Mouse (Mus musculus) gastrocnemius, postnatal 36 days (tissue): ENCODE measurements around the gene Prph2. TPM values are rescaled to one million over a fixed set of nuclear protein-coding genes. Genes with fewer than 3 reads are reported as not detected.

ENCODE experiments used
- DNase-seq, 2 experiments: peaks; one replicate each; pipeline ENCODE4 v3.0.0; 2022
- intact Hi-C: fragments of 180-260 bp; cut with DNase I; formaldehyde crosslinking; loops from one replicate; pipeline ENCODE4 v1.15.1; 2025
- total RNA-seq, 2 experiments: library from RNA; stranded (reverse); gene quantifications; 2 replicates each; pipeline ENCODE4 v1.2.3; 2021

Prph2 gene
- total RNA-seq, 2 experiments from 2014 or later: not detected

- intact Hi-C loops: loop anchor here (5.0 kb wide), 1 partner anchor 38 kb away; no protein-coding TSS in a partner anchor
- peak; percentile 91 to 94 for DNase-seq
Observed at GRCm38 (mm10) chr17:46890116-46890815, 20.0 kb upstream of the Prph2 start, which contains the start of gene Tbcc. Gene Tbcc (plus strand): TSS chr17:46890684.

GRCm38 (mm10) chr17:46890843-46891594, 19.2 kb upstream of the Prph2 start:
- intact Hi-C loops: loop anchor here (5.0 kb wide), 1 partner anchor 39 kb away; no protein-coding TSS in a partner anchor
- peak; percentile 12 to 51 for DNase-seq

- DNase-seq: no peak
- intact Hi-C loops: no loop called here
Observed at GRCm38 (mm10) chr17:46895426-46895825, 14.8 kb upstream of the Prph2 start.

- DNase-seq: peak in 1 of 2 experiments; percentile 14
- intact Hi-C loops: no loop called here
Observed at GRCm38 (mm10) chr17:46897221-46897950, 12.9 kb upstream of the Prph2 start.

DNA sequence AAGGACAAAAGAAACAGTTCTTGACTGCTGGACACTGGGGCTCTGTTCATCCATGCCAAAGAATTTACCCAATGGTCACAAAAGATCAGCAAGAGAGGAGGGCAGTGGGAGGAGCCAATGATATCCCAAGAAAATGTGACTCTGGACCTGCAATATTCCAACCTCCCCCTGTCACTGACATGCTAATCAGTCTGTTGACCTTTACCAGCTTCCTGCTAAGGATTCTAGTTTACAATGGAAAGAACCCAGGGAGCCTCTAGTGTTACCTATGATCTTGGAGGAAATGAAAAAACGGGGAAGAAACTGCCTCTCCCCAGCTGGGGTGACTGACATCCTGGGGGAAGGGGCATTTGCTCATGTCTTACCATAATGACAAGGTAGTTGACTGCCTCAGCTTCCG, 9.3 kb upstream of the Prph2 start:
- DNase-seq: no peak
- intact Hi-C loops: no loop called here

DNA sequence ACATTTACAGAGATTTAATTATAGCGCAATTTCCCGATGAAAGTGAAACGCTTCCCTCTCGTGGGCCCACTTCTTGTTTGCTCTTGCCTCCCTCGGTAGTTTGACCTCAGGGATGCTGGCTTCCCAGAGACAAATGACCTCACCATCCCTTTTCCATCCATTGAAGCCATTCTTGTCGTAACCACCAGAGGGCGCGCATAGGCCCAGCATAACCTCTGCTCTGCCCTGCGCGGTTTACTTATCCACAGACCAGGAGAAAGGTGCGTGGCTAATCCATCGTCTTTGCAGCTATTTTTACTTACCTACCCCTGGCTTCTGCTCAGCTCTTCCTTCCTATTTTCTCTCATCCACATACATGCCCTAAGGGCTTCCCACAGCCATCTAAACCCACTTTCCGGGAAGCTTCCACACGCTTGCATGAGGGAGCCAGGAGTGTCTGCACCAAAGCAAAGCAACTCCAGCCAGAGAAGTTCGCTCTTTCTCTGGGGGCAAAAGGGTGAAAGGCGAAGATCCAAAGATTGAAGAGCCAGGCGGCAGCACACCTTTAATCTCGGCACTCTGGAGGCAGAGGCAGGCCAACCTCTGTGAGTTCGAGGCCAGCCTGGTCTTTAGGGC, 6.3 kb upstream of the Prph2 start:
- intact Hi-C loops: no loop called here
- DNase-seq: peak; percentile 57 to 71

DNA sequence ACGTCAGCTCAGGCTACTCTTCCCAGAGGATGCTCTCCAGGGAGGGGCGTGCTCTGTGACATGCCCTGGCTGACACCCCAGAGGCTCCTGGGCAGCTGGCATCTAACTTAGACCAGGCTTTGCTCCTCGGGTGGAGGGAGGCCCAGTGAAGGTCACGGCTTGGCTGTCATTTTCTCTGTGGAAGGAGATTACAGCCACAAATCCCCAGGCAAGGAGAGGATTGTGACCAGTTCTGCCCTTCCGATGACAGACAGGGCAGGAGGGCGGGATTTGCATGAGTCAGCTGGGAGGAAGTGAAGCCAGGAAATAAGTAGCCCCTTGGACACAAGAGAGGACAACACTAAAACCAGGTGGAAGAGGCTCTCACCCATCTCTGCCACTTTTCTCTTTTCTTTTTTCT, 2.1 kb downstream of the Prph2 start:
- no peak for DNase-seq
- intact Hi-C loops: no loop called here

GRCm38 (mm10) chr17:46915129-46915528, 4.9 kb downstream of the Prph2 start:
- no peak for DNase-seq
- intact Hi-C loops: loop anchor here (5.0 kb wide), 1 partner anchor 117 kb away; no protein-coding TSS in a partner anchor

- intact Hi-C loops: loop anchor here (5.0 kb wide), 1 partner anchor 113 kb away; no protein-coding TSS in a partner anchor
- no peak for DNase-seq
Observed at GRCm38 (mm10) chr17:46918951-46919350, 8.7 kb downstream of the Prph2 start.

DNA sequence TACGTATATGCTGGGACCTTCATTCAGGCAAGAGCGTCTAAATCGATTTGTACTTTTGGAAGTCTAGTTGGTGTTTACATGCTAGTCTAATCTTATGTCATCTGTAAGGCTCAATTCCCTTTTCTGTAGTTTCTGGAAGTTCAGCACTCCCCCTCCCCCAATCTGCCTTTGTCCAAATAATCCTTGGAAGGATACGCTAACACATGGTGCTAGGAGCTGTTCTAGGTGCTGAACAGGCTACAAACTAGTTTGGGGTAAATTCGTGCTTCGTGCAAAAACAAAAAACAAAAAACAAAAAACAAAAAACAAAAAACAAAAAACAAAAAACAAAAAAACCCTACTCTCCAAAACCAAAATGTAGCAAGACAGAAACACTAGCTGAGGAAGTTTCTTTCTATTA, 10.6 kb downstream of the Prph2 start:
- DNase-seq: no peak
- intact Hi-C loops: no loop called here

DNA sequence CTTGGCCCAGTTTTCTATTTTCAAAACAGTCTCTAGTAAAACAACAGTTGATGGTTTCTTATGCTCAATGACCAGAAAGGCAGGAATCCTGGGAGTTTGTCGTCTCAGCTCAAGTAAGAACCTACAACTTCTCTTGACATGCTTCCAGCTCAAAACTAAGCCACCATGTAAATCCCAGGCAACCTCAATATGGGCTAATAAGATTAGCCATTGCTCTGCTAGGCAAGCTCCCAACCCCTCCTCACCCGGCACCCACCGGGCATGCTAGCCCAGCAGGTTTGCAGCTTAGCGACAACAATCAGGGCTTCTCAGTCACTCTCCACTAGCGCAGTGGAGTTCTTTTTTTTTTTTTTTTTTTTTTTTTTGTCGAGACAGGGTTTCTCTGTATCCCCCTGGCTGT, 15.9 kb downstream of the Prph2 start:
- DNase-seq: no peak
- intact Hi-C loops: no loop called here

GRCm38 (mm10) chr17:46926941-46927340, 16.7 kb downstream of the Prph2 start:
- intact Hi-C loops: no loop called here

GRCm38 (mm10) chr17:46927781-46928180, 17.5 kb downstream of the Prph2 start:
- DNase-seq: no peak
- intact Hi-C loops: no loop called here

More at GRCm38 (mm10) chr17:46926941-46927340, 16.7 kb downstream of the Prph2 start:
- DNase-seq: no peak

DNA sequence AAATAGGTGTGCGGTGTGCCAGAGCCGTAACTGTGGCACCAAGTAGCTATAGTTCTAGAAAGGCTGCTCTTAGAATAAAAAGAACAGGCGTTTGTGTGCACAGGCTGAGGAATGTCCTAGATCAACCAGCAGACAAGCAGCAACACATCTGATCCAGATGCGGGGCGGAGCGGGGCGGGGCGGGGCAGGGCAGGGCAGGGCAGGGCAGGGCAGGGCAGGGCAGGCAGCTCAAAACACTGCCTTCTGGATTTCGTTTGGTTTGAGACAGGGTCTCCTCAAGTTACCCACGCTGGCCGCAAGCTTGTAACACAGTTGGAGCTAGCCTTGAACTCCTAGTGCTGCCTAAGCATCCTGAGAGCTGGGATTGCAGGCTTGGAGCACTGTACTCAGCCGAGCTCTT, 19.0 kb downstream of the Prph2 start:
- DNase-seq: no peak
- intact Hi-C loops: no loop called here

GRCm38 (mm10) chr17:46929897-46930296, 19.6 kb downstream of the Prph2 start:
- DNase-seq: no peak
- intact Hi-C loops: no loop called here

DNA sequence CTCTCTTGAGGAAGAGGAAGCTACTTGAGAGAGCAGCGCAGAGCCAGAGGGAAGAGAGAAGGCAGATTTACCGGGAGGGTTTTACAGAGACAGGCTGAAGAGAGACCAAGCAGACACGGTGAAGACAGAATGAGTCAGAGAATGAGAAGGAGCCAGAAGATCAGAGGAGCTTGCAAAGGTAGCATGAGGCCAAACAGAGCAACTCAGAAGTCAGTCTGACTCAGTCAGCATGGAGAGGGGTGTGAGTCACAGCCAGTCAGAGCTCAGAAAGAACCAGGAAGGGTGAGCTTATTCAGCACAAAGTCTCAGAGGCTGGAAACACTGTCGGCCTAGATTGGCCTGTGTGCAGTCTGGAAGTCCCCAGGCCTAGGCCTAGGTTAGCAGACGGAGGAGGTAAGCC, 22.7 kb downstream of the Prph2 start:
- no peak for DNase-seq
- intact Hi-C loops: no loop called here

DNA sequence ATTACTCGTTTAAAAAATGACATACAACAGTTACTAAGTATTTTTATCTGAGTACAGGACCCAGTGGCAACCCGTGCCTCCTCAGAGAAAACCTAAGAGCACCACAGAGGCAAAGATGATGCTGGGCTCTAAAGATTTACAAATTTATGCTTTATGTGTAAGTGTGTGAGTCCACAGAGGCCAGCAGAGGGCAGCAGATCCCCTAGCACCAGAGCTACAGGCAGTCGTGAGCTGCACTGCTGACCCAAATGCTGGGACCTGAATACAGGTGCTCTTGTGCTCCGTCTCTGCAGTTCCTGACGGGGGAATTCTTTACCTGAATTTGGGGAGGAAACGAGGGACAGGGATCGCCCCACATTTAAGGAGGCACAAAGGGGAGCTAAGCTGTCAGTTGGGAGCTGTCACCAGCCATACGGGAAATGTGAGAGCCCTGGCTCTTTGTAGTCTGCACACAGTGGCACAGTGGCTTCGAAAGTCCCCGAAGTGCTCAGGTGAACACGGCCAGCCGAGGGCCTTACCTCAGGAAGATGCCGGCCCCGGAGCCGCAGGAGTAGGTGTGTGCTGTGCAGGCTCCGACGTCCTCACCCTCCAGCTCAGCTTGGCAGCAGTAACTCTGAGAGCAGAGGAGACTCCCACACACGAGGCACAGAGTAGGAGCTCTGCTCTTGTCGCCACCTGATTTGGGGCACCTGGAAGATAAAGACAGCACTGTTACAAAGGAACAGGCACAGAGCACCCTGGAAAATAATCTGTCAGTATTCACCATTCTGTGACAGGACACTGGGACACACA, 23.5 kb downstream of the Prph2 start:
- peak in 1 of 2 experiments; percentile 30 for DNase-seq
- intact Hi-C loops: no loop called here

DNA sequence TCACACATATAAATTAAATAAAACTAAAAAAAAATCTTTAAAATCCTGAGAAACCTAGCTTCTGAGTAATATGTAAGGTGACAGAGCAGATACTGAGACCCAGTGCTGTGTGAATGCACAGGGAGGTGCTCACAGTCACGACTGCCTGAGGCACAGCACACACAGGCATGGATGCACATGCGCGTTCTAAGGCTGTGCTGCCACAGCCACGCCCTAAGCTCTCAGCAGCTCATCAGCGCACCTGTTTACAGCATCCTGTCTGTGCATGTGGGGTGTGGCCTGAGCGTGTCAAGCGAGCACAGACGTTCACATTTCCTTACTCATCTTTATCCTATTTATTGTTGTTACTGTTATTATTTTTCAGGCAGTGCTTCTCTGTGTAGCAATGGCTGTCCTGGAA, 30.2 kb downstream of the Prph2 start:
- DNase-seq: no peak
- intact Hi-C loops: no loop called here

DNA sequence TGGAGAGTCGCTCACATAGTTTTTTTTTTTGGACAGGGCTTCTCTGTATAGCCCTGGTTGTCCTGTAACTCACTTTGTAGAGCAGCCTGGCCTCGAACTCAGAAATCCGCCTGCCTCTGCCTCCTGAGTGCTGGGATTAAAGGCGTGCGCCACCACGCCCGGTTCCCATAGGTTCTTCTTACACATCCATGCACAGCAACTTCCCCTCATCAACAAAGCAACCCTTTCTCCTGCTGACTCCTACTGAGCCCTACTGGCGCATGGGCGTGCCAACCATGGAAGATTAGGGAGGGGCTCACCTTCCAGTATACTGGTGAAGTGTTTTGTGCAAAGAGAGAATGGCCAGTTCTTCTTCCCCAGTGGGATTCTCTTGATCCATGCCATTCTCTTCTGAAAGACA, 32.2 kb downstream of the Prph2 start:
- no peak for DNase-seq
- intact Hi-C loops: no loop called here

GRCm38 (mm10) chr17:46946276-46946675, 36.0 kb downstream of the Prph2 start:
- intact Hi-C loops: no loop called here
- no peak for DNase-seq
